8 mouse cellular contexts compared by ENCODE assay signal in the genomic region with DNA sequence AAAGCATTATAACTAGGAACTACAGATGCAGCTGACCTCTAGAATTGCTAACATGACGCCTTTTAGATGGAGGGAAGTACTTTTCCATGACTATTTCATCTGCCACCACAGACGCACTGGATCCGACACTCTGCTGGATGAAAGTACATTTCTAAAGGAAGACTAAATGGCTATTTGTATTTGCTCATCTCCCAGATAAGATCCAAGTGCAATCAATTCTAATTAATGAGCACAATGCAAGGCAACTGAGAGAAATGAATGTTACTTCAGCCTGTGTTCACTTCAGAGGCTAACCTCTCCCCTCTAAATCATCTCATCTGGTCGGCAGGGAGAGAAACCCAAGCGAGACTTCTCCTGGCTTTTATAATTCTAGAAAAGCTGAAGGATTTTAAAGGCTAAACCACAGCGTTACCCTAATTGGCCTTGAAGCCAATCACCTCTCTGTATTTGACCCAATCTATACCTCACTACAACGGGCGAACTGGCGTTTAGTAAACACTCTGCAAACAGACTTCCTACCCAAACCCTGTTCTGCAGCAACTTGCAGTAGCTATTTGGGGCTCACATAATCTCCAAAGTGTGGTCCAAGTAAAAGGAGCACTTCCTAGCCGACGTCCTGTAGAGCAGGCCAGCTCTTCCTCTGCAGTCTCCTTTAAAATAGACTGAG. TPM values are rescaled to one million over a fixed set of nuclear protein-coding genes. Genes with fewer than 3 reads are reported as not detected.
DNase-seq lines count a peak whose midpoint lies in the region; ATAC-seq and TF ChIP-seq lines count a peak whose summit lies in the region.

No protein-coding gene starts in this region.

- peak overlapping the region; percentile 73 for H3K4me3 ChIP-seq in heart, embryonic 10.5 days
- peak overlapping the region; percentile 100 for H3K4me3 ChIP-seq in ES-Bruce4 (ENCODE audit: low read depth, low read length)
- H3K4me3 ChIP-seq in forebrain, embryonic 13.5 days: peak overlapping the region; percentile 74
- peak overlapping the region; percentile 76 for H3K4me3 ChIP-seq in liver, embryonic 12.5 days

- WGBS in heart, embryonic 10.5 days: 15% methylated on average over 11 of the region's 11 CpGs
- WGBS in forebrain, embryonic 13.5 days: 8% methylated on average over 11 of the region's 11 CpGs
- 3% methylated on average over 11 of the region's 11 CpGs for WGBS in liver, embryonic 12.5 days (ENCODE audit: insufficient replicate concordance)

- TF ChIP-seq POLR2A in ES-Bruce4 (IDR thresholded peaks at IDR 0.05; ENCODE audit: insufficient read depth, low read length): no peak

- H3K9ac ChIP-seq in ES-Bruce4 (ENCODE audit: low read depth, poor library complexity, severe bottlenecking): peak overlapping the region; percentile 68
- peak overlapping the region; percentile 81 for H3K9ac ChIP-seq in forebrain, embryonic 13.5 days
- H3K9ac ChIP-seq in liver, embryonic 12.5 days: peak overlapping the region; percentile 85

- H3K4me2 ChIP-seq in forebrain, embryonic 13.5 days: peak overlapping the region; percentile 88
- peak overlapping the region; percentile 68 for H3K4me2 ChIP-seq in liver, embryonic 12.5 days

- no peaks in the 10 kb centered on the region for H3K27me3 ChIP-seq in heart, embryonic 10.5 days (ENCODE audit: insufficient read depth, poor library complexity, severe bottlenecking)
- no peaks in the 10 kb centered on the region for H3K27me3 ChIP-seq in ES-Bruce4 (ENCODE audit: control insufficient read depth, insufficient read depth, low read length, poor library complexity, severe bottlenecking)
- no peaks in the 10 kb centered on the region for H3K27me3 ChIP-seq in forebrain, embryonic 13.5 days
- H3K27me3 ChIP-seq in liver, embryonic 12.5 days (replicated peaks): no peaks in the 10 kb centered on the region

- no peak for TF ChIP-seq CTCF in ES-Bruce4 (IDR thresholded peaks at IDR 0.05; ENCODE audit: low read depth, low read length)

- 0 out of 2 replicates have a peak, but pooled peaks cover 4% of the 10 kb centered on the region for H3K4me1 ChIP-seq in heart, embryonic 10.5 days
- H3K4me1 ChIP-seq in ES-Bruce4 (ENCODE audit: control insufficient read depth, insufficient read depth, low read length): no peaks in the 10 kb centered on the region
- H3K4me1 ChIP-seq in forebrain, embryonic 13.5 days: peaks cover 12% of the 10 kb centered on the region
- H3K4me1 ChIP-seq in liver, embryonic 12.5 days: peaks cover 53% of the 10 kb centered on the region

- H3K9me3 ChIP-seq in heart, embryonic 10.5 days: no peaks in the 10 kb centered on the region
- H3K9me3 ChIP-seq in ES-Bruce4 (replicated peaks; ENCODE audit: control insufficient read depth, insufficient read depth, low read length, poor library complexity, severe bottlenecking): no peaks in the 10 kb centered on the region
- H3K9me3 ChIP-seq in forebrain, embryonic 13.5 days (replicated peaks): no peaks in the 10 kb centered on the region; the same call in 1 of the 2 replicates
- H3K9me3 ChIP-seq in liver, embryonic 12.5 days (replicated peaks): peaks cover 16% of the 10 kb centered on the region

- peak overlapping the region; percentile 92 for H3K27ac ChIP-seq in heart, embryonic 10.5 days
- H3K27ac ChIP-seq in ES-Bruce4 (ENCODE audit: insufficient read depth, low read length): peak overlapping the region; percentile 30; the same call in 1 of the 2 replicates
- H3K27ac ChIP-seq in forebrain, embryonic 13.5 days: peak overlapping the region; percentile 66
- H3K27ac ChIP-seq in liver, embryonic 12.5 days: peak overlapping the region; percentile 93

- no peak for ATAC-seq in forebrain, embryonic 13.5 days
- ATAC-seq in liver, embryonic 12.5 days: peak; percentile 9; the same call in 1 of the 2 replicates
- no peak for ATAC-seq in CD4-positive, CD25-positive, alpha-beta regulatory T cell, adult 4 months

- DNase-seq in heart, embryonic 10.5 days (ENCODE audit: low spot score): no peak
- no peak for DNase-seq in heart, postnatal 10 days
- no peak for DNase-seq in cerebellum, adult 9-10 months
- no peak for DNase-seq in cerebellum, postnatal 4 days (ENCODE audit: low spot score in 2 of 2)

- H3K36me3 ChIP-seq in heart, embryonic 10.5 days: peaks cover 26% of the 10 kb centered on the region
- H3K36me3 ChIP-seq in ES-Bruce4 (ENCODE audit: control insufficient read depth, insufficient read depth, low read length, poor library complexity, severe bottlenecking): peaks cover 30% of the 10 kb centered on the region
- peaks cover 23% of the 10 kb centered on the region for H3K36me3 ChIP-seq in forebrain, embryonic 13.5 days (ENCODE audit: poor library complexity, severe bottlenecking)
- H3K36me3 ChIP-seq in liver, embryonic 12.5 days: peaks cover 41% of the 10 kb centered on the region

- intact Hi-C loops in heart, postnatal 10 days (cut with DNase I): no loop called here

- no peak for TF ChIP-seq EP300 in ES-Bruce4 (IDR thresholded peaks at IDR 0.05; ENCODE audit: insufficient read depth, low read depth, low read length)

RNA-seq across cellular contexts. Expression of gene Orc5, which starts 0.7 kb away (rescaled TPM):
- polyA plus RNA-seq in heart, embryonic 10.5 days (2016; fragmentation: Nextera tagmentation; extraction: Ambion mirVana): 39.6 and 43.6 TPM in 2 replicates
- total RNA-seq in heart, postnatal 10 days (2021): 10 to 100 TPM in 1 of 2 experiments, 1 to 10 TPM in 1; 9.3 to 11.9 TPM
- 70.5 and 70.9 TPM in 2 replicates for polyA plus RNA-seq in ES-Bruce4 (2011; ENCODE audit: insufficient read depth, insufficient read length, low read depth, missing spikeins)
- 37.9 and 42.1 TPM in 2 replicates for polyA plus RNA-seq in forebrain, embryonic 13.5 days (2015; fragmentation: Nextera tagmentation; extraction: Ambion mirVana)
- polyA plus RNA-seq in liver, embryonic 12.5 days (2016; fragmentation: Nextera tagmentation; extraction: Ambion mirVana): 66.5 and 72.8 TPM in 2 replicates
- 10 to 100 TPM; 54.7 to 58.5 TPM for polyA plus RNA-seq in CD4-positive, CD25-positive, alpha-beta regulatory T cell, adult 4 months (2017; shearing (Covaris generic))

Comparison
In these comparisons a context has a peak if more than half of its experiments do, and no peak if none do; other contexts are left out.
1. H3K27ac ChIP-seq: peak in every context shown above with its lines; median percentile 93 in liver, embryonic 12.5 days; 92 in heart, embryonic 10.5 days; 66 in forebrain, embryonic 13.5 days; 30 in ES-Bruce4.